Mouse (Mus musculus) thymus, adult 2 months (tissue): ENCODE measurements around the gene Pkmyt1. TPM values are rescaled to one million over a fixed set of nuclear protein-coding genes. Genes with fewer than 3 reads are reported as not detected.

Source experiments
- DNase-seq: peaks from one replicate; pipeline ENCODE4 v3.0.0; 2021
- H3K27ac ChIP-seq: fragments of 200-500 bp; 2 replicates; pipeline ENCODE4 v1.5.1; 2012; ENCODE audit warnings: low read length, control low read depth; ENCODE audit not compliant: control insufficient read depth, insufficient read depth
- H3K27me3 ChIP-seq: fragments of 200-500 bp; 2 replicates; pipeline ENCODE4 v1.6.1; 2012; ENCODE audit warnings: mild to moderate bottlenecking, low read length, moderate library complexity, mixed read lengths; ENCODE audit not compliant: control insufficient read depth, insufficient read depth
- H3K36me3 ChIP-seq: fragments of 200-500 bp; 2 replicates; pipeline ENCODE4 v1.6.1; 2012; ENCODE audit warnings: mild to moderate bottlenecking, low read length, moderate library complexity; ENCODE audit not compliant: control insufficient read depth, insufficient read depth
- H3K4me1 ChIP-seq: fragments of 200-500 bp; replicated peaks from 2 replicates; pipeline ENCODE4 v1.6.1; 2012; ENCODE audit warnings: low read length; ENCODE audit not compliant: control insufficient read depth, insufficient read depth
- H3K4me3 ChIP-seq: fragments of 200-500 bp; 2 replicates; pipeline ENCODE4 v1.5.1; 2012; ENCODE audit warnings: mild to moderate bottlenecking, low read length, control low read depth, moderate library complexity; ENCODE audit not compliant: control insufficient read depth, insufficient read depth
- CTCF ChIP-seq: fragments of 200-500 bp; IDR thresholded peaks from 2 replicates; pipeline ENCODE4 v1.5.1; 2012; ENCODE audit warnings: mild to moderate bottlenecking, control low read depth, low read length, moderate library complexity, borderline replicate concordance; ENCODE audit not compliant: control insufficient read depth, poor library complexity, insufficient read depth; ENCODE audit errors: extremely low read depth
- POLR2A ChIP-seq: fragments of 200-500 bp; IDR thresholded peaks from 2 replicates; pipeline ENCODE4 v1.6.1; 2012; ENCODE audit warnings: mild to moderate bottlenecking, low read length, control low read depth, moderate library complexity; ENCODE audit not compliant: control insufficient read depth, poor library complexity, insufficient read depth; ENCODE audit errors: extremely low read depth
- WGBS: fragments of 180-500 bp; shearing (Covaris S2); methylation state at CpG from one replicate; pipeline ENCODE4 v1.1.7; 2018; 5-methylcytosine and 5-hydroxymethylcytosine counted together
- polyA plus RNA-seq: library from polyadenylated mRNA; depleted of rRNA; stranded (reverse); fragments of >200 nt; gene quantifications from 2 replicates; pipeline ENCODE4 v1.2.3, GENCODE M21; 2012

Gene Pkmyt1
- polyA plus RNA-seq, 1 experiment = 145 TPM

GRCm38 (mm10) chr17:23717003-23717402, 9.1 kb upstream of the Pkmyt1 start:
- Histone ChIP-seq H3K36me3 (no peaks in the 10 kb centered on the region), H3K4me3 (no peak overlapping the region), H3K27ac (no peak overlapping the region), H3K4me1 (no peaks in the 10 kb centered on the region), H3K27me3 (no peaks in the 10 kb centered on the region)
- WGBS = 88% methylated on average over 2 of the region's 2 CpGs
- no peak for TF ChIP-seq CTCF
- TF ChIP-seq POLR2A = no peak
- no peak for DNase-seq

GRCm38 (mm10) chr17:23719455-23719854, 6.7 kb upstream of the Pkmyt1 start:
- no peak for TF ChIP-seq POLR2A
- TF ChIP-seq CTCF = no peak
- 58% methylated on average over 1 of the region's 1 CpGs for WGBS

GRCm38 (mm10) chr17:23721886-23722285, 4.2 kb upstream of the Pkmyt1 start:
- Histone ChIP-seq H3K4me1 (peaks cover 9% of the 10 kb centered on the region; the same call in 1 of the 2 replicates), H3K36me3 (no peaks in the 10 kb centered on the region), H3K4me3 (no peak overlapping the region), H3K27me3 (no peaks in the 10 kb centered on the region), H3K27ac (no peak overlapping the region)
- 98% methylated on average over 2 of the region's 2 CpGs for WGBS
- no peak for DNase-seq
- TF ChIP-seq POLR2A = no peak
- no peak for TF ChIP-seq CTCF

More at GRCm38 (mm10) chr17:23719455-23719854, 6.7 kb upstream of the Pkmyt1 start:
- no peak overlapping the region for H3K27ac ChIP-seq
- H3K36me3 ChIP-seq = no peaks in the 10 kb centered on the region
- no peak for DNase-seq
- H3K27me3 ChIP-seq = no peaks in the 10 kb centered on the region
- H3K4me3 ChIP-seq = no peak overlapping the region
- no peaks in the 10 kb centered on the region for H3K4me1 ChIP-seq

- Histone ChIP-seq H3K4me1 (peaks cover 11% of the 10 kb centered on the region; the same call in 1 of the 2 replicates), H3K36me3 (no peaks in the 10 kb centered on the region), H3K27me3 (no peaks in the 10 kb centered on the region), H3K4me3 (no peak within 1 kb of the TSS), H3K27ac (no peak within 1 kb of the TSS)
- no peak for DNase-seq
- TF ChIP-seq POLR2A (no peak), CTCF (no peak)
- WGBS = 94% methylated on average over 7 of the region's 7 CpGs
Measured at GRCm38 (mm10) chr17:23722376-23723125, 3.6 kb upstream of the Pkmyt1 start, which contains the start of gene 1520401A03Rik. Gene 1520401A03Rik, minus strand, starts transcription at chr17:23722783.

GRCm38 (mm10) chr17:23725477-23725876, 659 bp upstream of the Pkmyt1 start:
- H3K4me3 ChIP-seq = no peak overlapping the region

GRCm38 (mm10) chr17:23726758-23727142, 614 bp downstream of the Pkmyt1 start:
- Histone ChIP-seq H3K27me3 (peaks cover 2% of the 10 kb centered on the region; the same call in 1 of the 2 replicates), H3K36me3 (no peaks in the 10 kb centered on the region), H3K4me3 (peak overlapping the region; percentile 73), H3K27ac (no peak overlapping the region), H3K4me1 (peaks cover 11% of the 10 kb centered on the region; the same call in 1 of the 2 replicates)
- WGBS = 2% methylated on average over 20 of the region's 20 CpGs
- no peak for DNase-seq
- TF ChIP-seq CTCF (no peak), POLR2A (no peak)

More at GRCm38 (mm10) chr17:23725477-23725876, 659 bp upstream of the Pkmyt1 start:
- Histone ChIP-seq H3K27ac (no peak overlapping the region), H3K27me3 (no peaks in the 10 kb centered on the region), H3K36me3 (no peaks in the 10 kb centered on the region), H3K4me1 (peaks cover 11% of the 10 kb centered on the region; the same call in 1 of the 2 replicates)
- no peak for TF ChIP-seq POLR2A
- TF ChIP-seq CTCF = no peak
- DNase-seq = no peak
- WGBS = 49% methylated on average over 4 of the region's 4 CpGs
